Mouse (Mus musculus) embryonic facial prominence, embryonic 14.5 days (tissue): ENCODE data around the gene Dst. TPM values are rescaled to one million over a fixed set of nuclear protein-coding genes. Genes with fewer than 3 reads are reported as not detected.

Experiments used
- ATAC-seq: fragments of 200-750 bp; cut with Nextera tagmentation; 2 replicates; pipeline ENCODE4 v1.8.0; 2017; ENCODE audit warnings: low read depth, moderate number of reproducible peaks, moderate TSS enrichment
- DNase-seq: peaks from one replicate; pipeline ENCODE4 v3.0.0-alpha.2; 2015; ENCODE audit warnings: low spot score
- H3K27ac ChIP-seq: fragments of 300-500 bp; sonication (generic); replicated peaks from 2 replicates; pipeline ENCODE4 v1.5.1; 2014; ENCODE audit warnings: low read depth, mild to moderate bottlenecking, low read length, moderate library complexity
- H3K27me3 ChIP-seq: fragments of 300-500 bp; sonication (generic); replicated peaks from 2 replicates; pipeline ENCODE4 v1.6.1; 2014; ENCODE audit warnings: low read length; ENCODE audit not compliant: control insufficient read depth, insufficient read depth
- H3K36me3 ChIP-seq: fragments of 300-500 bp; sonication (generic); 2 replicates; pipeline ENCODE4 v1.6.1; 2014; ENCODE audit warnings: low read length, mixed read lengths; ENCODE audit not compliant: control insufficient read depth, insufficient read depth
- H3K4me1 ChIP-seq: fragments of 300-500 bp; sonication (generic); 2 replicates; pipeline ENCODE4 v1.6.1; 2014; ENCODE audit warnings: antibody characterized with exemption, low read length; ENCODE audit not compliant: control insufficient read depth, insufficient read depth
- H3K4me2 ChIP-seq: fragments of 300-500 bp; sonication (generic); 2 replicates; pipeline ENCODE4 v1.6.1; 2014; ENCODE audit warnings: low read depth, mild to moderate bottlenecking, low read length, moderate library complexity, mixed read lengths
- H3K4me3 ChIP-seq: fragments of 300-500 bp; sonication (generic); 2 replicates; pipeline ENCODE4 v1.5.1; 2014; ENCODE audit warnings: low read depth, mild to moderate bottlenecking, low read length
- H3K9ac ChIP-seq: fragments of 300-500 bp; sonication (generic); 2 replicates; pipeline ENCODE4 v1.6.1; 2014; ENCODE audit warnings: low read depth, mild to moderate bottlenecking, low read length, moderate library complexity, mixed read lengths
- H3K9me3 ChIP-seq: fragments of 300-500 bp; sonication (generic); 2 replicates; pipeline ENCODE4 v1.6.1; 2016; ENCODE audit warnings: low read length; ENCODE audit not compliant: control insufficient read depth
- WGBS: fragments of 180-500 bp; shearing (Covaris S2); extraction: QIAGEN DNeasy Blood & Tissue Kit; methylation state at CpG from one replicate; pipeline ENCODE4 v1.1.7; 2014; 5-methylcytosine and 5-hydroxymethylcytosine counted together
- polyA plus RNA-seq: library from polyadenylated mRNA; unstranded; fragments of >200 nt; fragmentation: Nextera tagmentation; extraction: Ambion mirVana; gene quantifications from 2 replicates; pipeline ENCODE4 v1.2.1, GENCODE M21; 2014

The Dst gene
- polyA plus RNA-seq, 1 experiment from 2014 or later = 39.5 TPM

DNA sequence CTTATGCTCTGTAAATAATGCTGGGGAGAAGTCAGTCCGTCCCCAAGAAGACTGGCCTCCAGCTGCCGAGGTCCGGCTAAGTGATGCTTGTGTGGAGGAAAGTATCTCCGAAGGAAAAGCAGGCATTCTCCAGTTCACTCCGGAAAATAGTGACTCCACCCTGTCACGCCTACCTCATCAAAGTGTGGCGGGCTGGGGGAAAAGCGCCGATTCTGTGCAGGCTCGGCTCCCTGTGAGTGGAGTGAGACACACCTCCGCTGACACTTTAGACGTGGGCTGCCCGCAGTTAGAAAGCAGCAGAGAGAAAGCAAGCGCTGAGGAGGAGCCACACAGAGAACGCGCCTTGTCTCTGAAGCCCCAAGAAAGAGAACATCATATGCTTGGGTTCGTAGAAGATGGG is 284.1 kb downstream of the Dst start:
- no peak overlapping the region for H3K4me2 ChIP-seq
- no peaks in the 10 kb centered on the region for H3K4me1 ChIP-seq
- H3K9me3 ChIP-seq = no peaks in the 10 kb centered on the region
- H3K36me3 ChIP-seq = peaks cover 68% of the 10 kb centered on the region
- H3K9ac ChIP-seq = no peak overlapping the region
- H3K4me3 ChIP-seq = no peak overlapping the region
- DNase-seq (no peak), ATAC-seq (no peak)
- no peak overlapping the region for H3K27ac ChIP-seq
- WGBS = 86% methylated on average over 17 of the region's 17 CpGs
- H3K27me3 ChIP-seq = no peaks in the 10 kb centered on the region

DNA sequence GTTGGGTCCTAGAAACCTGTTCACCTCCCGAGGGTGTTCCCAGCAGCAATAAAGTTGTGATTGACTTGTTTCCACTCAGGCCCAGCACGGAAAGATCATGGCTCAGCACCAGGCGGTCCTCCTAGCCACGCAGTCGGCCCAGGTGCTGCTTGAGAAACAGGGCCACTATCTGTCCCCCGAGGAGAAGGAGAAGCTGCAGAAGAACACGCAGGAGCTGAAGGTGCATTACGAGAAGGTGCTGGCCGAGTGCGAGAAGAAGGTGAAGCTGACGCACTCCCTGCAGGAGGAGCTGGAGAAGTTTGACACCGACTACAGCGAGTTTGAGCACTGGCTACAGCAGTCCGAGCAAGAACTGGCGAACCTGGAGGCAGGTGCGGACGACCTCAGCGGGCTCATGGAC is 292.8 kb downstream of the Dst start:
- Histone ChIP-seq H3K27me3 (no peaks in the 10 kb centered on the region), H3K36me3 (peaks cover 44% of the 10 kb centered on the region), H3K9me3 (no peaks in the 10 kb centered on the region), H3K9ac (no peak overlapping the region), H3K4me1 (no peaks in the 10 kb centered on the region), H3K27ac (no peak overlapping the region), H3K4me2 (no peak overlapping the region), H3K4me3 (no peak overlapping the region)
- DNase-seq (no peak), ATAC-seq (no peak)
- WGBS = 89% methylated on average over 18 of the region's 18 CpGs

DNA sequence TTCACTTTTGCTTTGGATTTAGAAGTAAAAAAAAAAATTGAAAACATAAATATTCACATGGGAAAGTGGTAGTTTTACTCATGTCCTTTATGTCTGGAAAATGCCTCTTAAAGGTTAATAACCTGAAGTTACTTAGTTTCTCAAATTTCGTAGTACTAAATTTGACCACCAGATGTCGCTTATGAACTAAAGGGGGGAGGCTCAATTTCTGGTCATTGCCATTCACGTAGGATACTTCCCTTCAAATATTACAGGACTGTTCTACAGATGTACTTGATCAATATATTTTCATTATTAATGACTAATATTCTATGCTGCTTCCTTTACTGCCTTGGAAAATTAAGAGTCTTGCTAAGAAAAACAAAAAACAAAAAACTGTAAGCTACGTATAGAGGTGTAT is 293.5 kb downstream of the Dst start:
- Histone ChIP-seq H3K4me1 (no peaks in the 10 kb centered on the region), H3K4me3 (no peak overlapping the region), H3K9me3 (no peaks in the 10 kb centered on the region), H3K27ac (no peak overlapping the region), H3K4me2 (no peak overlapping the region), H3K9ac (no peak overlapping the region), H3K36me3 (peaks cover 47% of the 10 kb centered on the region), H3K27me3 (no peaks in the 10 kb centered on the region)
- WGBS = 37% methylated on average over 4 of the region's 4 CpGs
- ATAC-seq (no peak), DNase-seq (peak; percentile 52)

DNA sequence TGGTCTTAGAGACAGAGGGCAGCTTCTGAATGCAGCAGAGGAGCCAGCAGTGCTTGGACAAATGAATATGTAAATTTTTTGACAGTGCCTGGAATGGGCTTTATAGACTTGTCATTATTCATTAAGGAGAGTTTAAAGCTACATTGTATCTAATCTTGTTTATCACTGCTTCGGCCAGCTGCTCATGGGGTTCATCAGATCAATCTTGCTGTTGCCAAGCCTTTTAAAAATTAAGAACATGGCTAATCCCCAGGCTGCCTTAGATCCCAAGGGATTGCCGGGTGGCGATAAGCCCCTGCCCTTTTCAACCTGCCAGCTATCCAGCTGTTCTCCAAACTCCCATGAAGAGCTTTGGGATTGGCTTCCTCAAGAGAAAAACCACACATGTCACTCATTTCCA is 303.7 kb downstream of the Dst start:
- Histone ChIP-seq H3K27ac (no peak overlapping the region), H3K9ac (no peak overlapping the region), H3K27me3 (no peaks in the 10 kb centered on the region), H3K4me2 (no peak overlapping the region), H3K36me3 (peaks cover 53% of the 10 kb centered on the region), H3K4me3 (no peak overlapping the region), H3K9me3 (no peaks in the 10 kb centered on the region), H3K4me1 (no peaks in the 10 kb centered on the region)
- WGBS = 63% methylated on average over 3 of the region's 3 CpGs
- DNase-seq (peak; percentile 11), ATAC-seq (no peak)

DNA sequence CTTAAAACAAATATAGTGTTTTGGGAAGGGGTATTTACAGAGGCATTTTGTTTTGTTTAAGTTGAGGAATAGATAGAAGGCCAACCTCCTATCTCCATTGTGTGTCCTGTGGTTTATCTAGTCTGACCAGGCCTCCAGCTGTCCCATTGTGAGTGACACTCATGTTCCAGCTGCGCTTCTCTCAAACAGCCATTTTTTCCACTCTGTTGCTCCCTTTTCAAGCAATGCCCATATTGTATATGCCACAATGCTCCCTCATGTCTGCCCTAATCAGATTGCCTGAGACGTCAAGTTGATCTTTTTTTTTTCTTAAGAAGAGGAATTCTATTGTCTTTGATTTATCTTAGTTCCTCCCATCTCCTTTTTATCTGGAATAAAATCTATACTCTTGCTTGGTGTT is 308.4 kb downstream of the Dst start:
- DNase-seq = no peak
- Histone ChIP-seq H3K9me3 (no peaks in the 10 kb centered on the region), H3K4me2 (no peak overlapping the region), H3K4me1 (no peaks in the 10 kb centered on the region), H3K27ac (no peak overlapping the region), H3K9ac (no peak overlapping the region), H3K36me3 (peaks cover 43% of the 10 kb centered on the region), H3K4me3 (no peak overlapping the region), H3K27me3 (no peaks in the 10 kb centered on the region)
- ATAC-seq = no peak; the same call in 1 of the 2 replicates
- WGBS = 79% methylated on average over 2 of the region's 2 CpGs

DNA sequence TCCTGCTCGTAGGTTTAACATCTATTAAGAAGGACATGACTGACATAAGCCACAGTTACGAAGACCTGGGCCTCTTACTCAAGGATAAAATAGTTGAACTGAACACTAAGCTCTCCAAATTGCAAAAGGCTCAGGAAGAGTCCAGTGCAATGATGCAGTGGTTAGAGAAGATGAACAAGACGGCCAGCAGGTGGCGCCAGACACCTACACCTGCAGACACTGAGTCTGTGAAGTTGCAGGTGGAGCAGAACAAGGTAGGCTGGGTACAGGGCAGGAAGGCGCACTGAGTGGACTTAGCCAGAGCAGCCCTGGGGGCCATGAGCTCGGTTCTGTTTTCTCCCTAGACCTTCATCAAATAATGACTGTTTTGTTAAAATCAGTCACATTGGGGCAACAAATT is 310.3 kb downstream of the Dst start:
- Histone ChIP-seq H3K9me3 (no peaks in the 10 kb centered on the region), H3K27ac (no peak overlapping the region), H3K27me3 (no peaks in the 10 kb centered on the region), H3K4me2 (no peak overlapping the region), H3K4me1 (no peaks in the 10 kb centered on the region), H3K4me3 (no peak overlapping the region), H3K36me3 (peaks cover 26% of the 10 kb centered on the region), H3K9ac (no peak overlapping the region)
- ATAC-seq = peak; percentile 80
- DNase-seq = peak; percentile 81
- WGBS = 23% methylated on average over 6 of the region's 6 CpGs

DNA sequence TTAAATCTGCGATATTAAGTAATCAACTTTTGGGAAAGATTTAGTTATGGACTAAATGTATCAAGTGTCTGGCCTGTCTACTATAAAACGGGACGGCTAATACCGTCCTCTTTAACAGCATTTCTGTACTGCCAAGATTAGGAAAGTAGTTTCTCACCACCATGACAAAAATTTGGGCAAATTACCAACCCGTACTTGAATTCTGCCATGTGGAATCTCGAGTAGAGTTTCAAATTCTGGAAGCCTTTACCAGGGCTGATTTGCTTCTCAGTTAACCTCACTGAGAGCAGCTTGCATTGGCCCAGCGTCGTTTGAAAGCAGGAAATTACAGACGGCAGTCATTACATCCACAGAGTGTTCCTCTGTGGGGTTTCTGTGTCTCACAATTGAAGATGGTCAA is 310.8 kb downstream of the Dst start:
- peak; percentile 34; the same call in 1 of the 2 replicates for ATAC-seq
- H3K4me1 ChIP-seq = no peaks in the 10 kb centered on the region
- no peak overlapping the region for H3K27ac ChIP-seq
- peak; percentile 50 for DNase-seq
- peaks cover 24% of the 10 kb centered on the region for H3K36me3 ChIP-seq
- H3K9ac ChIP-seq = no peak overlapping the region
- H3K4me3 ChIP-seq = no peak overlapping the region
- 73% methylated on average over 9 of the region's 9 CpGs for WGBS
- H3K9me3 ChIP-seq = no peaks in the 10 kb centered on the region
- no peak overlapping the region for H3K4me2 ChIP-seq
- no peaks in the 10 kb centered on the region for H3K27me3 ChIP-seq

DNA sequence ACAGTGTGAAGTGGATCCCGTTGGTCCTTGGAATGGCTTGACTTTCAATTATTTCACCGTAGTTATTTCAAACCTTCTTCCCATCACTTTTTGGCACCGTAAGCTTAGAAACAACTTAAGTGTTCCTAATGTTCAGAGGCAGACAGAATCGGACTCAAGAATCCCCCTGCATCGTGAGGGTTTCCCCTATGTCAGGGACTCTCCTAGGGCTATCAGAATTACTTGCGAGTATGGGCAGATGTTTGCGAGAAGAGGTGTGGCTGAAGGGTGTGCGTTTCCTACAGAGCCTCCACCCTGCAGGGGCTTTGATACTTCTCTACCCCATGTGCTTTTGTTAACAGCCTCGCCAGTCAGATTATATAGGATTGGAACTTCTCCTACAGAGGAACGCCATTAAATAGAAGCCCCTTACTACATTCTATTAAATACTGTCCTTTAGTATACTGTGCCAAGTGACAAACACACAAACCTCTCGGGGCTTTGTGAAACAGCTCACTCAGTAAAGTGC is 312.1 kb downstream of the Dst start:
- 89% methylated on average over 11 of the region's 11 CpGs for WGBS
- Histone ChIP-seq H3K27ac (no peak overlapping the region), H3K27me3 (no peaks in the 10 kb centered on the region), H3K4me3 (no peak overlapping the region), H3K9ac (no peak overlapping the region), H3K4me1 (no peaks in the 10 kb centered on the region), H3K4me2 (no peak overlapping the region), H3K9me3 (no peaks in the 10 kb centered on the region), H3K36me3 (peaks cover 25% of the 10 kb centered on the region)
- DNase-seq (no peak), ATAC-seq (no peak)

DNA sequence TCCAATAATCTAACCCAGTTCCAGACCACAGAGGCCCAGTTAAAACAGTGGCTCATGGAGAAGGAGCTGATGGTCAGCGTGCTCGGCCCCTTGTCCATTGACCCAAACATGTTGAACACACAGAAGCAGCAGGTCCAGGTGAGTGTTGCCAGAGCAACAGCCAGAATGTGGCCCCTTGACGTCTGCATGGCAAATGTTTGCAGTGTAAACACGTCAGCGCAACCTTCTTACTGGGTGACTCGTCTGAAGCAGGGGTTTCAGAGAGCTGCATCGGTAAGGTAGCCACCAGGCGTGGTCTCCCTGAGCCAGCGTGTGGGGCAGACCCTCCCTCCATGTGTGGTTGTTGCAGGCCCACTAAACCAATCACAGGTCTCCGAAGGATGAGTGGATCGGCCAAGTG is 315.8 kb downstream of the Dst start:
- Histone ChIP-seq H3K27me3 (no peaks in the 10 kb centered on the region), H3K9ac (no peak overlapping the region), H3K9me3 (no peaks in the 10 kb centered on the region), H3K27ac (no peak overlapping the region), H3K4me1 (no peaks in the 10 kb centered on the region), H3K4me3 (no peak overlapping the region), H3K4me2 (no peak overlapping the region), H3K36me3 (peaks cover 34% of the 10 kb centered on the region)
- 86% methylated on average over 11 of the region's 11 CpGs for WGBS
- ATAC-seq = no peak
- DNase-seq = no peak
